Mouse (Mus musculus): ENCODE data around the gene Cacnb4.

GRCm38 (mm10) chr2:52405238-52405637 is 271.4 kb downstream of the Cacnb4 start:
- TF ChIP-seq POLR2A (IDR thresholded peaks at IDR 0.05; ENCODE audit: insufficient read depth, low read depth, low read length) = no peak
- TF ChIP-seq EP300 (IDR thresholded peaks at IDR 0.05; ENCODE audit: insufficient read depth, low read depth, low read length) = no peak
- no peak for TF ChIP-seq CTCF (IDR thresholded peaks at IDR 0.05)

Measured in heart, adult 2 months (tissue).